Mouse (Mus musculus) CH12.LX (cell line): ENCODE measurements at regions not wholly inside any gene's neighbourhood (a gene's known extent, or its start where the extent isn't known, plus 50 kb on each side); places are given as distances from the start of the nearest gene placed in this dataset.

Experiments
- DNase-seq: peaks from one replicate; pipeline ENCODE4 v3.0.0-alpha.2; 2013; ENCODE audit errors: extremely low read depth
- H3K27ac ChIP-seq: 2 replicates; pipeline ENCODE4 v1.5.1; 2012; ENCODE audit warnings: low read depth, mild to moderate bottlenecking, control low read depth, moderate library complexity; ENCODE audit not compliant: insufficient read depth
- H3K27me3 ChIP-seq: replicated peaks from 2 replicates; pipeline ENCODE3; 2012; ENCODE audit warnings: inconsistent platforms
- H3K36me3 ChIP-seq, 2 experiments: replicated peaks in 1 of 2; 2 replicates each; pipeline versions ENCODE3 to v1.6.1; 2012; ENCODE audit warnings: inconsistent platforms in 1 of 2, low read length in 1 of 2, mild to moderate bottlenecking in 1 of 2, mixed read lengths in 1 of 2, moderate library complexity in 1 of 2; ENCODE audit not compliant: control insufficient read depth in 1 of 2, insufficient read depth in 1 of 2
- H3K4me1 ChIP-seq, 2 experiments: 2 replicates each; pipeline ENCODE4 v1.6.1; 2012; ENCODE audit warnings: inconsistent platforms in 1 of 2, moderate library complexity in 1 of 2; ENCODE audit not compliant: insufficient read depth in 2 of 2, control insufficient read depth in 1 of 2
- H3K4me2 ChIP-seq: 2 replicates; pipeline ENCODE4 v1.6.1; 2012; ENCODE audit warnings: low read depth, mild to moderate bottlenecking, control low read depth; ENCODE audit not compliant: poor library complexity, insufficient read depth, severe bottlenecking
- H3K4me3 ChIP-seq, 3 experiments: fragments of 150-350 bp in 1 of 3; sonication (generic) in 1 of 3; replicated peaks in 1 of 3; 2 replicates each; pipeline versions ENCODE3 to v1.5.1; 2011 to 2012; ENCODE audit warnings: low read depth in 2 of 3, low read length in 2 of 3, mild to moderate bottlenecking in 2 of 3, moderate library complexity in 2 of 3, control low read depth in 1 of 3, improper control_type of control experiment in 1 of 3, inconsistent platforms in 1 of 3, mixed read lengths in 1 of 3; ENCODE audit not compliant: poor library complexity in 1 of 3
- H3K79me2 ChIP-seq: replicated peaks from 2 replicates; pipeline ENCODE4 v1.6.1; 2012; ENCODE audit warnings: mild to moderate bottlenecking, moderate library complexity; ENCODE audit not compliant: control insufficient read depth, poor library complexity, insufficient read depth, severe bottlenecking; ENCODE audit errors: extremely low read depth
- H3K9ac ChIP-seq: 2 replicates; pipeline ENCODE4 v1.6.1; 2012; ENCODE audit warnings: low read depth, mild to moderate bottlenecking, control low read depth, moderate library complexity; ENCODE audit not compliant: insufficient read depth
- H3K9me3 ChIP-seq: replicated peaks from 2 replicates; pipeline ENCODE3; 2012; ENCODE audit warnings: low read length, inconsistent platforms, mixed read lengths
- CHD2 ChIP-seq: IDR thresholded peaks from 2 replicates; pipeline ENCODE4 v1.6.1; 2011; ENCODE audit warnings: low read length, improper control_type of control experiment
- CTCF ChIP-seq, 2 experiments: IDR thresholded peaks in 1 of 2; conservative IDR thresholded peaks in 1 of 2; 2 replicates each; pipeline ENCODE4 v1.5.1; 2011 to 2012; ENCODE audit warnings: low read depth in 2 of 2, low read length in 2 of 2, improper control_type of control experiment in 1 of 2, inconsistent platforms in 1 of 2, mild to moderate bottlenecking in 1 of 2, moderate library complexity in 1 of 2
- EP300 ChIP-seq: IDR thresholded peaks from 2 replicates; pipeline ENCODE4 v1.6.1; 2011; ENCODE audit warnings: low read length, improper control_type of control experiment
- ETS1 ChIP-seq: conservative IDR thresholded peaks from 2 replicates; pipeline ENCODE4 v1.6.1; 2012; ENCODE audit warnings: low read depth, mild to moderate bottlenecking, inconsistent platforms, low read length, improper control_type of control experiment, moderate library complexity
- GABPA ChIP-seq: IDR thresholded peaks from 2 replicates; pipeline ENCODE4 v1.6.1; 2012; ENCODE audit warnings: low read depth, low read length, improper control_type of control experiment, inconsistent platforms; ENCODE audit not compliant: insufficient replicate concordance
- HCFC1 ChIP-seq: IDR thresholded peaks from 2 replicates; pipeline ENCODE4 v1.6.1; 2012; ENCODE audit warnings: low read depth, mild to moderate bottlenecking, inconsistent platforms, low read length, improper control_type of control experiment
- IRF4 ChIP-seq: IDR thresholded peaks from 2 replicates; pipeline ENCODE4 v1.6.1; 2014; ENCODE audit warnings: low read depth, mild to moderate bottlenecking, inconsistent platforms, low read length, improper control_type of control experiment
- JUN ChIP-seq: IDR thresholded peaks from 2 replicates; pipeline ENCODE4 v1.6.1; 2011; ENCODE audit warnings: low read depth, mild to moderate bottlenecking, low read length, improper control_type of control experiment, moderate library complexity; ENCODE audit not compliant: insufficient read depth
- JUND ChIP-seq: conservative IDR thresholded peaks from 2 replicates; pipeline ENCODE4 v1.6.1; 2011; ENCODE audit warnings: low read depth, low read length, improper control_type of control experiment
- KAT2A ChIP-seq: IDR thresholded peaks from 2 replicates; pipeline ENCODE4 v1.6.1; 2012; ENCODE audit warnings: low read length, improper control_type of control experiment, inconsistent platforms; ENCODE audit not compliant: insufficient replicate concordance
- MAX ChIP-seq: IDR thresholded peaks from 2 replicates; pipeline ENCODE4 v1.6.1; 2011; ENCODE audit warnings: low read length, improper control_type of control experiment
- MAZ ChIP-seq: IDR thresholded peaks from 2 replicates; pipeline ENCODE4 v1.6.1; 2012; ENCODE audit warnings: low read depth, mild to moderate bottlenecking, inconsistent platforms, low read length, improper control_type of control experiment, moderate library complexity
- MEF2A ChIP-seq: IDR thresholded peaks from 2 replicates; pipeline ENCODE4 v1.6.1; 2014; ENCODE audit warnings: low read depth, mild to moderate bottlenecking, inconsistent platforms, low read length, improper control_type of control experiment, borderline replicate concordance
- POLR2A ChIP-seq: IDR thresholded peaks from 2 replicates; pipeline ENCODE4 v1.6.1; 2011; ENCODE audit warnings: low read depth, mild to moderate bottlenecking, improper control_type of control experiment, low read length
- RAD21 ChIP-seq: IDR thresholded peaks from 2 replicates; pipeline ENCODE4 v1.6.1; 2011; ENCODE audit warnings: low read depth, mild to moderate bottlenecking, low read length, improper control_type of control experiment, moderate library complexity
- SMC3 ChIP-seq: IDR thresholded peaks from 2 replicates; pipeline ENCODE4 v1.6.1; 2011; ENCODE audit warnings: low read depth, low read length, improper control_type of control experiment
- TCF12 ChIP-seq: IDR thresholded peaks from 2 replicates; pipeline ENCODE4 v1.6.1; 2014; ENCODE audit warnings: low read depth, mild to moderate bottlenecking, inconsistent platforms, low read length, improper control_type of control experiment
- UBTF ChIP-seq: IDR thresholded peaks from 2 replicates; pipeline ENCODE4 v1.6.1; 2012; ENCODE audit warnings: low read depth, mild to moderate bottlenecking, inconsistent platforms, low read length, improper control_type of control experiment, moderate library complexity
- USF1 ChIP-seq: IDR thresholded peaks from 2 replicates; pipeline ENCODE4 v1.6.1; 2014; ENCODE audit warnings: low read depth, mild to moderate bottlenecking, inconsistent platforms, low read length, improper control_type of control experiment
- USF2 ChIP-seq: conservative IDR thresholded peaks from 2 replicates; pipeline ENCODE4 v1.6.1; 2011; ENCODE audit warnings: low read depth, low read length, improper control_type of control experiment
- ZC3H11A ChIP-seq: IDR thresholded peaks from 2 replicates; pipeline ENCODE4 v1.6.1; 2012; ENCODE audit warnings: low read depth, mild to moderate bottlenecking, inconsistent platforms, low read length, improper control_type of control experiment
- ZKSCAN1 ChIP-seq: IDR thresholded peaks from 2 replicates; pipeline ENCODE4 v1.6.1; 2012; ENCODE audit warnings: low read depth, inconsistent platforms, low read length, improper control_type of control experiment, borderline replicate concordance
- ZMIZ1 ChIP-seq: IDR thresholded peaks from 2 replicates; pipeline ENCODE4 v1.6.1; 2012; ENCODE audit warnings: low read depth, mild to moderate bottlenecking, inconsistent platforms, low read length, improper control_type of control experiment
- ZNF384 ChIP-seq: IDR thresholded peaks from 2 replicates; pipeline ENCODE4 v1.6.1; 2012; ENCODE audit warnings: low read depth, low read length, improper control_type of control experiment, inconsistent platforms
- dilution Hi-C: fragments of 300-500 bp; cut with MboI; formaldehyde crosslinking; loops from 2 replicates; pipeline ENCODE4 v1.14.3; 2020; ENCODE audit warnings: low sequenced_read_pairs; ENCODE audit not compliant: extremely low pct_unique_long_range_greater_than_20kb, extremely low pct_ligation_motif_present
- in situ Hi-C: fragments of 300-500 bp; cut with MboI; formaldehyde crosslinking; loops from 3 replicates; pipeline ENCODE4 v1.14.3; 2019; ENCODE audit warnings: low sequenced_read_pairs, low pct_ligation_motif_present, low pct_unique_long_range_greater_than_20kb, mixed read lengths

- Histone ChIP-seq H3K4me2 (no peak overlapping the region), H3K4me3 (no peak overlapping the region), H3K27ac (no peak overlapping the region), H3K9ac (no peak overlapping the region), H3K27me3 (no peaks in the 10 kb centered on the region), H3K36me3 (no peaks in the 10 kb centered on the region), H3K79me2 (no peaks in the 10 kb centered on the region), H3K4me1 (no peaks in the 10 kb centered on the region), H3K9me3 (peaks cover 65% of the 10 kb centered on the region)
- dilution Hi-C loops: no loop called here
- TF ChIP-seq HCFC1: no peak
- TF ChIP-seq GABPA: no peak
- no peak for TF ChIP-seq POLR2A
- TF ChIP-seq JUND: no peak
- TF ChIP-seq ZNF384: no peak
- TF ChIP-seq TCF12: no peak
- no peak for TF ChIP-seq IRF4
- no peak for TF ChIP-seq ZKSCAN1
- TF ChIP-seq ETS1: no peak
- TF ChIP-seq EP300: no peak
- TF ChIP-seq CHD2: no peak
- TF ChIP-seq SMC3: no peak
- TF ChIP-seq JUN: no peak
- TF ChIP-seq USF2: no peak
- TF ChIP-seq ZC3H11A: no peak
- TF ChIP-seq MAZ: no peak
- TF ChIP-seq ZMIZ1: no peak
- no peak for TF ChIP-seq MEF2A
- TF ChIP-seq CTCF (conservative IDR thresholded peaks at IDR 0.05 in 1 of 2, IDR thresholded peaks at IDR 0.05 in 1 of 2; ENCODE audit: low read depth in 2 of 2, low read length in 2 of 2): no peak
- DNase-seq: no peak
- in situ Hi-C loops: no loop called here
Observed at GRCm38 (mm10) chr5:127129495-127129894, 112.1 kb upstream of the Tmem132c start.

GRCm38 (mm10) chr5:127134441-127134840, 107.2 kb upstream of the Tmem132c start:
- in situ Hi-C loops (no loop called here), dilution Hi-C loops (no loop called here)
- H3K4me3 ChIP-seq: no peak overlapping the region
- no peaks in the 10 kb centered on the region for H3K27me3 ChIP-seq
- H3K36me3 ChIP-seq: no peaks in the 10 kb centered on the region
- no peak for DNase-seq
- TF ChIP-seq UBTF (no peak), CHD2 (no peak), RAD21 (no peak), USF1 (no peak), MAX (no peak), HCFC1 (no peak), KAT2A (no peak), POLR2A (no peak)
- H3K9ac ChIP-seq: no peak overlapping the region
- no peak overlapping the region for H3K27ac ChIP-seq
- H3K4me2 ChIP-seq: no peak overlapping the region
- H3K4me1 ChIP-seq: no peaks in the 10 kb centered on the region
- H3K9me3 ChIP-seq: peaks cover 76% of the 10 kb centered on the region
- H3K79me2 ChIP-seq: no peaks in the 10 kb centered on the region
